Mouse (Mus musculus) brain, embryonic 14.5 days (tissue): Measurements from ENCODE around the gene Bok. TPM values are rescaled to one million over a fixed set of nuclear protein-coding genes. Genes with fewer than 3 reads are reported as not detected.
"Not testable (repeated sequence)": the region's sequence is repeated elsewhere in the genome, so short reads cannot be mapped to it uniquely, and the experiment has no call there.

Source experiments
- DNase-seq: peaks from one replicate; pipeline ENCODE4 v3.0.0-alpha.2; 2011; ENCODE audit warnings: low read depth
- CTCF ChIP-seq: fragments of 200-500 bp; IDR thresholded peaks from 2 replicates; pipeline ENCODE4 v1.5.1; 2012; ENCODE audit warnings: inconsistent platforms, mild to moderate bottlenecking, moderate library complexity, borderline replicate concordance; ENCODE audit not compliant: insufficient read depth, insufficient read length; ENCODE audit errors: extremely low read depth
- POLR2A ChIP-seq: fragments of 200-500 bp; IDR thresholded peaks from 2 replicates; pipeline ENCODE4 v1.6.1; 2012; ENCODE audit warnings: mild to moderate bottlenecking, inconsistent platforms, borderline replicate concordance; ENCODE audit not compliant: poor library complexity, insufficient read depth, insufficient read length, severe bottlenecking; ENCODE audit errors: extremely low read depth
- polyA plus RNA-seq: library from polyadenylated mRNA; depleted of rRNA; stranded (reverse); fragments of >200 nt; gene quantifications from 2 replicates; pipeline ENCODE4 v1.2.3, GENCODE M21; 2012; rRNA removed

Bok gene
- polyA plus RNA-seq = 61.5 and 80.8 TPM in 2 replicates

DNA sequence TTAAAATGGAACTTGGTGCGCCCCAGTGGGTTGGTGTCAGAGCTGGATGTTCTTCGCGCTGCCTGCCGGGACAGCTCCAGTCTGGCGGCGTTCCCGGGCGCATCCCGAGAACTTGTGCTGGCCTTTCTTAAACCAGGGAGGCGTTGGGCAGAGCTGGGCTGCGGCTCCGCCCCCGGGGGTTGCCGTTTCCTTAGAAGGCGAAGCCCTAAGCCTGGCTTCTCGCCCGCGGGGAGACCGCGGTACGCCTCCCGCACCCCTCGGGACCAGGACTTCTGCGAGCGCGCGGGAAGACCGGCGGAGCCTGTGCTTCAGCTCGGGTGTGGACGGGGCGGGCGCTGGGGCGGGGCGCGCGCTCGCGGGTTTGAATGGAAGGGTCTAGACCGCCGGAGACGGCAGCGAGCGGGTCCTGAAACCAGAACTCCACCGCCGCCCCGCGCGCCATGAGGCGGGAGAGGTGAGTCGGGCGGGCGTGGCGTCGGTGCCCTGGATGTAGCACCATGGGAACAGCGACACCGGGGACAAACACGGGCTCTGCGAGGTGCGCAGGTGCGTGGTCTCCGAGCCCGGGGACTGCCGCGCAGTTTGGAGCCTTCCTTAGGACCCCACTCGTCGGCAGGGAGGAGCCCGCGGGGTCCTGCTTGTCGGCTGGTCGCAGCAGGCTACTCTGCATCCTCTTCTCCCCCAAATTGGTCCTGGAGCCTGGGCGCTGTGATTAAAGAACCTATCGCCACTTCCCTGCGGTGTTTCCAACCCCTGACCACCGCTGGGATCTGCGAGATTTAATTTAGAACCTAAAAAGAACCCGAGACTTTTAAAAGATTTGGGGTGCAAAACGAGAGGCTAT lies at the start of gene Bok:
Gene Bok (plus strand): TSS at position 260 of the 844 bp plus-strand sequence.
- TF ChIP-seq CTCF = no peak
- TF ChIP-seq POLR2A = no peak
- peak; percentile 90 for DNase-seq

DNA sequence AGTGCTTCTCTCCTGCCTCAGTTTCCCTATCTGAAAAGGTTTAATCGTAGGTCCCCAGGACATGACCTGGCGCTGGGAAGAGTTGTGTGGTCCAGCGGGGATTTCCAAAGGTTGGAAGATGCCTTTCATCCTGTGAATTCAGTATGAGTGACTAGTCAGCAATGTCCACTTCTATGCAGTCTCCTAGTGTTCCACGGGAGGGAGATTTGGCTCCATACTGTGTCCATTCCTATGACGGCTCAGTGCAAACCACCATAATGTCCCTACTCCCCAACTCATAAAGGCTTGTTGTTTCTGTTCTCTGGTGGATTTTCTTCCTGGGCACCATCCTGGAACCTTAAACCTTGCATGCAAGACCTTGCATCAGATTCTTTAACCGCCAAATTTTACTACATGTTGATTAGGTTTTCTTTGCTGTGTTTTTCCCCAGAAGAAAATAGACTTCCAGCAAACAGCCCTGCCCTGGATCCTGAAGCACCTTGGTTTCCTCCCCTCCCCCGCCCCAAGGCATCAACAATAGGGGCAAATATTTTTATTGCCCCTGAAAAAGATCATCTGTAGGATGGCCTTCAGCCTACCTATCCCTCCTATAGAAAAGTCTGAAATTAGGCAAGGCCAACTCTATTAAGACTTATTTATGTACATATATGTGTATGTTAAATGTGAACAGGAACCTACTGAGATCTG lies 49.1 kb upstream of the Bok start:
- TF ChIP-seq CTCF (peak; percentile 26; the same call in 1 of the 2 replicates), POLR2A (no peak)
- no peak for DNase-seq

- TF ChIP-seq CTCF (no peak), POLR2A (no peak)
- DNase-seq = no peak
Measured at GRCm38 (mm10) chr1:93641978-93642377, 43.5 kb upstream of the Bok start.

- TF ChIP-seq POLR2A = no peak
- TF ChIP-seq CTCF = no peak
- no peak for DNase-seq
Measured at GRCm38 (mm10) chr1:93642692-93643091, 42.8 kb upstream of the Bok start.

- no peak for DNase-seq
- no peak for TF ChIP-seq CTCF
- TF ChIP-seq POLR2A = no peak
Measured at GRCm38 (mm10) chr1:93649604-93650172, 35.8 kb upstream of the Bok start.

- TF ChIP-seq CTCF (no peak), POLR2A (no peak)
- DNase-seq = no peak
Measured at GRCm38 (mm10) chr1:93654275-93654674, 31.2 kb upstream of the Bok start.

GRCm38 (mm10) chr1:93654798-93655197 lies 30.7 kb upstream of the Bok start:
- TF ChIP-seq POLR2A (no peak), CTCF (no peak)
- no peak for DNase-seq

- TF ChIP-seq CTCF (no peak), POLR2A (no peak)
- DNase-seq = no peak
Measured at GRCm38 (mm10) chr1:93656325-93657024, 29.0 kb upstream of the Bok start.

DNA sequence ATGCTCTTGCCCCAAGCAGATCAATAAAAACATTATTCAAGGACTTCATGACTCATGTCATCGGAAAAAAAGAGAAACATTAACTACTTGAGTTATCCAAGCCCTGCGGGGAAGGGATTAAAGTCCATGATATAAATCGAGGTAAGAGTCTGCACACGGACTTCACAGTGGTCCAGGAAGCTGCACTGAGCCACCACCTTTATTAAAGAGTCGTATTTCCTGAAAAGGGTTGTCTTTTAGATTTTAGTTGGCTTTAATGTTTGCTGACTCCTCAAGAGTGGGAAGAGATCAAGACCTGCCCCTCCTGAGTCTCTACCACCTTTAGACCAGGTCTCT lies 28.5 kb upstream of the Bok start:
- no peak for DNase-seq
- TF ChIP-seq CTCF (no peak), POLR2A (no peak)

DNA sequence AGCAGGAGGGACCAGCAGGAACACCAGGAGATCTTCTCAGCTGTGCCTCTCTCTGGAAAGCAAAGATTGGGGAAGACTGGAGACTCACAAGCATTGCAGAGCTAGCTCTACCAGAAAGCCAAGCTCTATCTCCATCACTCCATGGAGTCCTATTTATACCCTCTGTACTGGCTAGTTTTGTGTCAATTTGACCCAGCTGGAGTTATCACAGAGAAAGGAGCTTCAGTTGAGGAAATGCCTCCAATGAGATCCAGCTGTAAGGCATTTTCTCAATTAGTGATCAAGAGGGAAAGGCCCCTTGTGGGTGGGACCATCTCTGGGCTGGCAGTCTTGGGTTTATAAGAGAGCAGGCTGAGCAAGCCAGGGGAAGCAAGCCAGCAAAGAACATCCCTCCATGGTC lies 26.9 kb upstream of the Bok start, which contains the start of gene Stk25:
Gene Stk25 (minus strand): TSS at position 101 of the 400 bp plus-strand sequence.
- not testable (repeated sequence) for DNase-seq

- TF ChIP-seq POLR2A (no peak), CTCF (no peak)
- peak; percentile 8 for DNase-seq
Measured at GRCm38 (mm10) chr1:93667760-93668400, 17.6 kb upstream of the Bok start.
